Mouse (Mus musculus): Measurements from ENCODE around the gene Hoxc9. TPM values are rescaled to one million over a fixed set of nuclear protein-coding genes. Genes with fewer than 3 reads are reported as not detected.

Gene Hoxc9
- polyA plus RNA-seq, 1 experiment from 2014 or later = 7.4 TPM

DNA sequence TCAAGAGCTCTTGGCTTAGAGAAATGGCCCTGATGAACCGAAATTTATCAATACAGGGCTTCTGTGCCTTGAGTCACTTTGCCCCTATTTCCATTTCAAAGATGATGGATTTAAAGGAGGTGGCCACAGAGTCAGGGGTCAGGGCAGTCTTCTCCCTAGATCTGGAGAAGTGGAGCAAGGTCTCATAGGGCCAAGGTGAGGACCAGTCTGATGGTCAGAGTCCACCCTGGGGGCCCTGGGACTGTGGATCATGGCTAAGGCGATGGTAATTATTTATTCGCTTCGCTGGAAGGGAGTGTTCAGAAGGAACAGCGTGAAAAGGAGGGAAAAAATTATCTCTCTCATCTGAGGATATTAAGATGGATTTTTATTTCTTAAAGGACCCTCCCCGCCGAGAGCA, 1.2 kb upstream of the Hoxc9 start:
- 6% methylated on average over 7 of the region's 7 CpGs for WGBS
- Histone ChIP-seq H3K9me3 (ENCODE audit: low read length) (no peaks in the 10 kb centered on the region), H3K27ac (ENCODE audit: low read length) (peak overlapping the region; percentile 97), H3K4me3 (ENCODE audit: low read length) (peak overlapping the region; percentile 59), H3K9ac (replicated peaks; ENCODE audit: low read length) (peak overlapping the region; percentile 97), H3K4me1 (ENCODE audit: insufficient read depth, low read length) (peaks cover 49% of the 10 kb centered on the region), H3K27me3 (ENCODE audit: insufficient read depth, low read length) (peaks cover 31% of the 10 kb centered on the region), H3K4me2 (replicated peaks; ENCODE audit: low read depth, low read length) (peak overlapping the region; percentile 84), H3K36me3 (ENCODE audit: insufficient read depth, low read length) (no peaks in the 10 kb centered on the region)
- no peak for ATAC-seq (ENCODE audit: low FRiP score, low TSS enrichment)

DNA sequence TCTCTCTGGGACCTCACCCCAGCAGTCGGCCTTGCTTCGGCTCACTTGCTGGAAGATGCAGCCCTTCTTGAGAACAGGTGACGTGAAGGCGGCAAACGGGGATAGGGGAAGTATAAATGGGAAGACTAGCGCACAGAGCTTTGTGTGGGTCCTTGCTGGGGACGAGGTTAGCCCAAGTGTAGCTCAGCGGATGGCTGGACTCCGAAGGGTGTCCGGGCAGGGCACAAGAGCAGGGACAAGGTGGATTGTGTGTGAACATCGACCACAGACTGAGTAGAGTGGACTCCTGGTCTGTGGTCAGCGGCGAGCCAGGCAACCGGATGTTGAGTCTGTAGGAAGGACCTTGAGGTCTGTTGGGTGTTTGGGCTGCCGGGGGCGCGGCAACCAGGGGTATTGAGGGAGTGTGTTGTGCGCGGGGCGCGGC, 539 bp upstream of the Hoxc9 start:
- Histone ChIP-seq H3K27me3 (ENCODE audit: insufficient read depth, low read length) (peaks cover 25% of the 10 kb centered on the region; the same call in 1 of the 2 replicates), H3K4me3 (ENCODE audit: low read length) (peak overlapping the region; percentile 59), H3K36me3 (ENCODE audit: insufficient read depth, low read length) (no peaks in the 10 kb centered on the region), H3K9me3 (ENCODE audit: low read length) (no peaks in the 10 kb centered on the region), H3K27ac (ENCODE audit: low read length) (peak overlapping the region; percentile 97), H3K4me2 (replicated peaks; ENCODE audit: low read depth, low read length) (peak overlapping the region; percentile 84), H3K9ac (replicated peaks; ENCODE audit: low read length) (peak overlapping the region; percentile 97), H3K4me1 (ENCODE audit: insufficient read depth, low read length) (peaks cover 49% of the 10 kb centered on the region)
- peak; percentile 50; the same call in 1 of the 2 replicates for ATAC-seq (ENCODE audit: low FRiP score, low TSS enrichment)
- WGBS = under 1% methylated on average over 21 of the region's 21 CpGs

DNA sequence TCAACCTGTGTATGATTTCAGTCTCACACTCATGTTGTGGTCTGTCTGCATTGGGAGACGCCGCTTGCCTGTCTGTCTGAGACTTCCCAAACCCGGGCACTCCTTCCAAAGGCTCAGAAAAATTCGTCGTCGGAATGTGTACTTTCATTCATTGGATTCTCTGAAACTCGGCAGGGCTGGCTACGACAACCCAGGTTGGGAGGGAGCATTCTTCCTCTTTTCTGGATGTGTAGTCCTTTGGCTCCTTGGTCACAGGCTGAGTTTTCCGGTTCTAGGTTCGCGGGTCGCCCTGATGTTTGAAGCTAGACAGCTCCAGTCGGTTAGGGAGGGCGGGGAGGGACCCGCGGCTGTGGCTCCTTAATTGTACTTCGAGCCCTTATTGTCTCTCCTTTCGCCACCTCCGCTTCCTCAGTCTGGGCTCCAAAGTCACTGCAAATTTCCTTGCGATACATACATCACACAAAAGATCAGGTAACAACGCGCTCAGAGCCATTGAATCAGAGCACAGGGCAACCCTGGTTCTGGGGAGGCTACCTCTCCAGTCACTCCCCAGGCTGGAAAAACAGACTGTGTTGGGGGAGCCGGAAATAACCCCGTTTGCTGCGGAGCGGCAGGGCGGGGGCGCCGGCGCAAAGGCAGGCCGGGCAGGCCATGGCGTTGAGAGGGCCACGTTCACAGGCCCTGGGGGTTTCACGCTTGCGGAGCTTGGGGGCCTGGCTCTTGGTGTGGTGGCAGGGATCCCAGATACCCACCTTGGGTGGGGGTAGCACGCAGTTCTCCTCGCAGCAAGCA, 588 bp downstream of the Hoxc9 start:
- Histone ChIP-seq H3K9ac (replicated peaks; ENCODE audit: low read length) (peak overlapping the region; percentile 97), H3K27me3 (ENCODE audit: insufficient read depth, low read length) (peaks cover 25% of the 10 kb centered on the region; the same call in 1 of the 2 replicates), H3K9me3 (ENCODE audit: low read length) (no peaks in the 10 kb centered on the region), H3K27ac (ENCODE audit: low read length) (peak overlapping the region; percentile 97), H3K36me3 (ENCODE audit: insufficient read depth, low read length) (no peaks in the 10 kb centered on the region), H3K4me1 (ENCODE audit: insufficient read depth, low read length) (peaks cover 43% of the 10 kb centered on the region), H3K4me3 (ENCODE audit: low read length) (peak overlapping the region; percentile 59), H3K4me2 (replicated peaks; ENCODE audit: low read depth, low read length) (peak overlapping the region; percentile 84)
- 1% methylated on average over 37 of the region's 37 CpGs for WGBS
- no peak for ATAC-seq (ENCODE audit: low FRiP score, low TSS enrichment)

DNA sequence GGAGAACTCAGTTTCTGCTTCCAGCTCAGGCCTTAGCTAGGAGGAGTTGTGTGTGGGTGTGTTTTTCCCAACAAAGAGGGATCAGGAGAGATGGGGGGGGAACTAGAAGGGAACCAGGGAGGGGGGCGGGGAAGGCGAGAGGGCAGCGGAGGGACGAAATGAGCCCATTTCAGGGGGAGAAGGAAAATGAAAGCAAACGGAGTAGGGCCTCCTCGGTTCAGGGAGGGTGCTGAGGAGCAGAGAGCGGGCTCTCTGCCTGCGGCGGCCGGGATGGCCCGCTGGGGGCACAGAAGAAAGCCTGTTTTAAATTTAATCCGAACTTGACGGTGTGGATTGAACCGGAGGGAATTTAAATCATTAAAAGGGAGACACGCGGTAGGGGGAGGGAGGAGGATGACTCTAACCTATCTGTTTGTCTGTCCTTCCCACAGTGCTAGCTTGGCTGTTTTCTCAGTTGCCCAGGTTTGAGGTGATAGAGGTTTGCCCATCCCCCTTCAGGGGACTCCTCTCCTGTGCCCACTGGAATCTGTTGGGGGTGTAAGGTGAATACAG, 1.3 kb downstream of the Hoxc9 start:
- H3K27me3 ChIP-seq (ENCODE audit: insufficient read depth, low read length) = peaks cover 25% of the 10 kb centered on the region
- no peak for ATAC-seq (ENCODE audit: low FRiP score, low TSS enrichment)
- H3K4me1 ChIP-seq (ENCODE audit: insufficient read depth, low read length) = peaks cover 43% of the 10 kb centered on the region
- WGBS = 2% methylated on average over 16 of the region's 16 CpGs
- H3K27ac ChIP-seq (ENCODE audit: low read length) = peak overlapping the region; percentile 97
- H3K9ac ChIP-seq (replicated peaks; ENCODE audit: low read length) = peak overlapping the region; percentile 97
- H3K4me2 ChIP-seq (replicated peaks; ENCODE audit: low read depth, low read length) = peak overlapping the region; percentile 84
- peak overlapping the region; percentile 59 for H3K4me3 ChIP-seq (ENCODE audit: low read length)
- no peaks in the 10 kb centered on the region for H3K36me3 ChIP-seq (ENCODE audit: insufficient read depth, low read length)
- no peaks in the 10 kb centered on the region for H3K9me3 ChIP-seq (ENCODE audit: low read length)

DNA sequence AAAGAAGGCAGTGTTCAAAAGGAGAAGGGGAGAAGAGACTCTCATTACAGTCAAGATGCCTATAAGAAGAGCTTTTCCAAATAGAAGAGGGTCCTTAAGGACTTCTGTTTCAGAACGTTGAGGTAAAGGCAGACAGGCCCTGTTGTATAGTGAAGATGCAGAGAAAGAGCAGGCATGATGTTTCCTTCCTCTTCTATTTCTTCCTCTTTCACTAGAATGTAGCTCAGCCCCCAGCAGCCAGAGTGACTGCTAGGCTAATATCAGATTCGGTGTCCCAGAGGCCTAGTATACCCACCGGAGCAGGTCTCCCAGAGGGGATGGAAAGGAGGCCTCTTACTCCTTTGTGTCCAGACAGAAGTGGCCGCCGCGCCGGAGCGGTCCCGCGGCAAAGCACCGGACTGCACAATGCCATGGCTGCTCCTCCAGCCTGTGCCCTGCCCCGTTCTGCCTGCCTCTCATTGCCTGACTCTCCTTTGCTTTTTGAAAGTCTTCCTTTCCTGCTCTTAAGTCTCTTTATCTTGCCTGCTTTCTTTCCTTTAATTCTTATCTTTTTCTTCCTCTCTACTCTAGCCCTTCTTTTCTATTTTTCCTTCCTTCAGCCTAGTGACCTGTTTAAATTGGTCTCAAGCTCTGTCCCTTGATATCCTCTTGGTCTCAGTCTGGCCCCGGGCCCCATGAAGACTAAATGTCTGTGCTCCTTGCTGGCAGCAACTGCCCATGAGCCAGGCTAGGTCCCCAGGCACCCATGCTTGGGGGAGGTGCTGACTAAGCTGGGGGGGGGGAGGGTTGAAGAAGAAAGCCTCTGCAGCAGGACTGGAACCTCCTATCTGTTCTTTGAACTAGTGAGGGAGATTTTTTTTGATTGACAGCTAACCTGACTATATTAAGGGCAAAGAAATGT, 2.6 kb downstream of the Hoxc9 start:
- peak overlapping the region; percentile 97 for H3K27ac ChIP-seq (ENCODE audit: low read length)
- peaks cover 21% of the 10 kb centered on the region for H3K27me3 ChIP-seq (ENCODE audit: insufficient read depth, low read length)
- peak overlapping the region; percentile 59 for H3K4me3 ChIP-seq (ENCODE audit: low read length)
- peaks cover 49% of the 10 kb centered on the region for H3K4me1 ChIP-seq (ENCODE audit: insufficient read depth, low read length)
- H3K9ac ChIP-seq (replicated peaks; ENCODE audit: low read length) = peak overlapping the region; percentile 97
- 16% methylated on average over 13 of the region's 13 CpGs for WGBS
- ATAC-seq (ENCODE audit: low FRiP score, low TSS enrichment) = no peak
- peak overlapping the region; percentile 84 for H3K4me2 ChIP-seq (replicated peaks; ENCODE audit: low read depth, low read length)
- no peaks in the 10 kb centered on the region for H3K9me3 ChIP-seq (ENCODE audit: low read length)
- no peaks in the 10 kb centered on the region for H3K36me3 ChIP-seq (ENCODE audit: insufficient read depth, low read length)

- no peak for ATAC-seq (ENCODE audit: low FRiP score, low TSS enrichment)
- peak overlapping the region; percentile 97 for H3K9ac ChIP-seq (replicated peaks; ENCODE audit: low read length)
Observed at GRCm38 (mm10) chr15:102979936-102980335, 3.7 kb downstream of the Hoxc9 start.

GRCm38 (mm10) chr15:102980352-102980751, 4.1 kb downstream of the Hoxc9 start:
- Histone ChIP-seq H3K27me3 (ENCODE audit: insufficient read depth, low read length) (peaks cover 17% of the 10 kb centered on the region), H3K4me1 (ENCODE audit: insufficient read depth, low read length) (peaks cover 57% of the 10 kb centered on the region), H3K27ac (ENCODE audit: low read length) (peak overlapping the region; percentile 96), H3K4me2 (replicated peaks; ENCODE audit: low read depth, low read length) (peak overlapping the region; percentile 84), H3K4me3 (ENCODE audit: low read length) (peak overlapping the region; percentile 74), H3K36me3 (ENCODE audit: insufficient read depth, low read length) (no peaks in the 10 kb centered on the region), H3K9ac (replicated peaks; ENCODE audit: low read length) (peak overlapping the region; percentile 97), H3K9me3 (ENCODE audit: low read length) (no peaks in the 10 kb centered on the region)
- no peak for ATAC-seq (ENCODE audit: low FRiP score, low TSS enrichment)
- 4% methylated on average over 11 of the region's 11 CpGs for WGBS

More at GRCm38 (mm10) chr15:102979936-102980335, 3.7 kb downstream of the Hoxc9 start:
- Histone ChIP-seq H3K9me3 (ENCODE audit: low read length) (no peaks in the 10 kb centered on the region), H3K27ac (ENCODE audit: low read length) (peak overlapping the region; percentile 96), H3K4me3 (ENCODE audit: low read length) (peak overlapping the region; percentile 74), H3K4me1 (ENCODE audit: insufficient read depth, low read length) (peaks cover 57% of the 10 kb centered on the region), H3K36me3 (ENCODE audit: insufficient read depth, low read length) (no peaks in the 10 kb centered on the region), H3K27me3 (ENCODE audit: insufficient read depth, low read length) (peaks cover 16% of the 10 kb centered on the region), H3K4me2 (replicated peaks; ENCODE audit: low read depth, low read length) (peak overlapping the region; percentile 84)
- 6% methylated on average over 1 of the region's 1 CpGs for WGBS

- Histone ChIP-seq H3K36me3 (ENCODE audit: insufficient read depth, low read length) (no peaks in the 10 kb centered on the region), H3K4me1 (ENCODE audit: insufficient read depth, low read length) (peaks cover 59% of the 10 kb centered on the region), H3K27me3 (ENCODE audit: insufficient read depth, low read length) (peaks cover 22% of the 10 kb centered on the region), H3K27ac (ENCODE audit: low read length) (peak overlapping the region; percentile 96), H3K4me2 (replicated peaks; ENCODE audit: low read depth, low read length) (peak overlapping the region; percentile 84), H3K4me3 (ENCODE audit: low read length) (peak overlapping the region; percentile 74), H3K9me3 (ENCODE audit: low read length) (no peaks in the 10 kb centered on the region), H3K9ac (replicated peaks; ENCODE audit: low read length) (peak overlapping the region; percentile 97)
- WGBS = under 1% methylated on average over 14 of the region's 14 CpGs
- no peak for ATAC-seq (ENCODE audit: low FRiP score, low TSS enrichment)
Observed at GRCm38 (mm10) chr15:102980912-102981311, 4.7 kb downstream of the Hoxc9 start.
